Mouse (Mus musculus) C2C12 (cell line): Measurements from ENCODE around the gene Plcb4.

Experiments
- MYOG ChIP-seq: IDR thresholded peaks from one replicate; pipeline ENCODE4 v1.6.1; 2011; ENCODE audit not compliant: control insufficient read depth, insufficient read length; ENCODE audit errors: extremely low read depth
- USF1 ChIP-seq: IDR thresholded peaks from one replicate; pipeline ENCODE4 v1.6.1; 2011; ENCODE audit warnings: low read depth, mild to moderate bottlenecking, control low read depth, moderate library complexity

GRCm38 (mm10) chr2:135675284-135675683 lies 16.5 kb downstream of the Plcb4 start:
- no peak for TF ChIP-seq MYOG
- TF ChIP-seq USF1, result no peak
